Mouse (Mus musculus) heart, adult 2 months (tissue): ENCODE data around the gene Hsd3b4. TPM values are rescaled to one million over a fixed set of nuclear protein-coding genes. Genes with fewer than 3 reads are reported as not detected.
"Not testable (repeated sequence)": the region's sequence is repeated elsewhere in the genome, so short reads cannot be mapped to it uniquely, and the experiment has no call there.

Experiments
- DNase-seq, 2 experiments: peaks; one replicate each; pipeline ENCODE4 v3.0.0; 2021
- H3K27ac ChIP-seq: fragments of 200-600 bp; 2 replicates; pipeline ENCODE4 v1.8.1; 2022
- H3K27me3 ChIP-seq: fragments of 200-500 bp; 2 replicates; pipeline ENCODE4 v1.6.1; 2012; ENCODE audit warnings: mild to moderate bottlenecking, low read length, inconsistent platforms, mixed read lengths; ENCODE audit not compliant: control insufficient read depth, insufficient read depth
- H3K36me3 ChIP-seq: fragments of 200-500 bp; 2 replicates; pipeline ENCODE4 v1.6.1; 2012; ENCODE audit warnings: low read length, inconsistent platforms; ENCODE audit not compliant: control insufficient read depth, insufficient read depth
- H3K4me1 ChIP-seq: fragments of 200-500 bp; 2 replicates; pipeline ENCODE4 v1.6.1; 2011; ENCODE audit warnings: low read length; ENCODE audit not compliant: control insufficient read depth, insufficient read depth
- H3K4me3 ChIP-seq: fragments of 200-600 bp; 2 replicates; pipeline ENCODE4 v1.8.1; 2022
- H3K79me2 ChIP-seq: fragments of 200-500 bp; replicated peaks from 2 replicates; pipeline ENCODE4 v1.6.1; 2012; ENCODE audit warnings: mild to moderate bottlenecking, inconsistent platforms, low read length, moderate library complexity, mixed read lengths; ENCODE audit not compliant: control insufficient read depth, insufficient read depth
- H3K9ac ChIP-seq: fragments of 200-500 bp; 2 replicates; pipeline ENCODE4 v1.6.1; 2012; ENCODE audit warnings: low read depth, mild to moderate bottlenecking, control low read depth, inconsistent platforms, low read length, mixed read lengths
- WGBS: fragments of 180-500 bp; shearing (Covaris S2); methylation state at CpG from one replicate; pipeline ENCODE4 v1.1.7; 2018; 5-methylcytosine and 5-hydroxymethylcytosine counted together
- intact Hi-C: fragments of 180-260 bp; cut with DNase I; formaldehyde crosslinking; loops from one replicate; pipeline ENCODE4 v1.15.1; 2025
- long read RNA-seq: library from polyadenylated mRNA; stranded (forward); transcript quantifications from one replicate; pipeline ENCODE4 v2.0.0, GENCODE M21; 2021
- polyA plus RNA-seq: library from polyadenylated mRNA; depleted of rRNA; stranded (reverse); fragments of >200 nt; gene quantifications from 2 replicates; pipeline ENCODE4 v1.2.3, GENCODE M21; 2012; rRNA removed
- total RNA-seq, 2 experiments: library from RNA; stranded (reverse); gene quantifications; 2 replicates each; pipeline ENCODE4 v1.2.3; 2021

Gene Hsd3b4
- total RNA-seq (not detected), polyA plus RNA-seq (not detected in 2 replicates)
- long read RNA-seq: 0 reads

- H3K9ac ChIP-seq, H3K4me3 ChIP-seq, H3K36me3 ChIP-seq, H3K79me2 ChIP-seq, intact Hi-C loops, DNase-seq, H3K27ac ChIP-seq, H3K27me3 ChIP-seq, H3K4me1 ChIP-seq: not testable (repeated sequence)
- WGBS: no CpG with 5 or more reads among the region's 1 CpGs
Observed at GRCm38 (mm10) chr3:98510414-98510813, at the start of gene Hsd3b4. Hsd3b4 (minus strand) TSS chr3:98510514.

- WGBS: no CpG with 5 or more reads among the region's 1 CpGs
- H3K9ac ChIP-seq, H3K79me2 ChIP-seq, intact Hi-C loops, H3K27ac ChIP-seq, H3K4me3 ChIP-seq, H3K27me3 ChIP-seq, H3K36me3 ChIP-seq, H3K4me1 ChIP-seq, DNase-seq: not testable (repeated sequence)
Observed at GRCm38 (mm10) chr3:98550832-98551231, 40.5 kb upstream of the Hsd3b4 start.

GRCm38 (mm10) chr3:98550215-98550614 lies 39.9 kb upstream of the Hsd3b4 start:
- intact Hi-C loops, H3K79me2 ChIP-seq, H3K36me3 ChIP-seq, H3K4me3 ChIP-seq, H3K9ac ChIP-seq, DNase-seq, H3K27me3 ChIP-seq, H3K4me1 ChIP-seq, H3K27ac ChIP-seq: not testable (repeated sequence)
- WGBS: no CpG with 5 or more reads among the region's 2 CpGs

DNA sequence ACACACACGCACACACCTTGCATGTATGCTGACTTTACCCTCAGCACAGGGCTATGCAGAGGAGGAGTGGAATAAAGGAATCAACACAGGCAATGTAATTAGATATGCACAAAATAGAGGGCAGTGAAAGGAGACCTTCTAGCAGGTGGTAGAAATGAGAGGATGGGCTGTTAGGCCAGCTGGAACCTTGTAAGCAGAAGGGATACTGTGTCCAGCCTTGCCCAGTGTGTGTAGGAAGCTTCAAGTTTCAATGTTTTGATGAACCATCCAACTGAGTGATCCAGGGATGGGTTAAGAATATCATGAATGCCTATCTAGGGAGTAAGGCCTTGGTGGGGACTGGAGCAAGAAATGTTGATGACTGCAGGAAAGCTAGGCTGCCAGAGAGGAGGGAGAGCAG lies 38.2 kb upstream of the Hsd3b4 start:
- H3K27ac ChIP-seq, intact Hi-C loops, H3K79me2 ChIP-seq, DNase-seq, H3K9ac ChIP-seq, H3K36me3 ChIP-seq, H3K4me3 ChIP-seq, H3K27me3 ChIP-seq, H3K4me1 ChIP-seq: not testable (repeated sequence)
- WGBS: 100% methylated on average over 1 of the region's 1 CpGs

DNA sequence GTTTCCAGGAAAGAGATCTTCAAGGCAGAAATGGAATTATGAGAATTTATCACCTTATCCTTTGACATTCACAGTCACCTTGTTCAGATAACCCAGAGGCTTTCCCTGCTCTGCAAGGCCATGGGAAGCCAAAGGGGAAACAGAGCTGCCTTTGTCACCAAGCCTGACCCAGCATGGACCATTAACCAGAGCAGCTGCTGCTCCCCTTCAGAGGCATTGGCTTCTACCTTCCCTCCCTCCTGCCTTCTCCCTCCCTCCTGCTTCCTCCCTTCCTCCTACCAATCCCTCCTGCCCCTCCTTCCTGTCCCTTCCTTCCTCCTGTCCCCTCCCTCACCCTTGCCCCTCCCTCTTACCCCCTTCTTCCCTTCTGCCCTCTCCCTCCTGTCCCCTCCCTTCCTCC lies 37.3 kb upstream of the Hsd3b4 start:
- H3K4me3 ChIP-seq, H3K36me3 ChIP-seq, H3K4me1 ChIP-seq, H3K27me3 ChIP-seq, H3K27ac ChIP-seq, intact Hi-C loops, DNase-seq, H3K79me2 ChIP-seq, H3K9ac ChIP-seq: not testable (repeated sequence)

GRCm38 (mm10) chr3:98524978-98525377 lies 14.7 kb upstream of the Hsd3b4 start:
- H3K4me1 ChIP-seq, H3K79me2 ChIP-seq, H3K9ac ChIP-seq, H3K27ac ChIP-seq, intact Hi-C loops, H3K27me3 ChIP-seq, H3K4me3 ChIP-seq, H3K36me3 ChIP-seq, DNase-seq: not testable (repeated sequence)

DNA sequence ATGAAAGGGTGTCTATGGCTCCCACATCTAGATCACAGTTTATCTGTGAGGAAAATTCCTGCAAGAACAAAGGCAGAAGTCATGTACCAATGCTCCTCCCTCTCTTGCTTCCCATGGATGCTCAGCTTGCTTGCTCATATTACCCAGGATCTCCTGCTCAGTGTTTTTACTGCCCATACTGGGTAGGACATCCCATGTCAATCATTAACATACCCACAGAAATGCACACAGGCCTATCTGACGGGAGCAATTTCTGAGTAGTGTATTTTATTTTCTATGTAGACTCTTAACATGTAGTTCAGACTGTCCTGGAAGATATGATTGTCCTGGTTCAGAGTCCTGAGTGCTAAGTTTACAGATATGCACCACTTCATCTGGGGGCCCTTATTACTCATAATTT lies 14.2 kb upstream of the Hsd3b4 start:
- intact Hi-C loops, H3K27me3 ChIP-seq: not testable (repeated sequence)

DNA sequence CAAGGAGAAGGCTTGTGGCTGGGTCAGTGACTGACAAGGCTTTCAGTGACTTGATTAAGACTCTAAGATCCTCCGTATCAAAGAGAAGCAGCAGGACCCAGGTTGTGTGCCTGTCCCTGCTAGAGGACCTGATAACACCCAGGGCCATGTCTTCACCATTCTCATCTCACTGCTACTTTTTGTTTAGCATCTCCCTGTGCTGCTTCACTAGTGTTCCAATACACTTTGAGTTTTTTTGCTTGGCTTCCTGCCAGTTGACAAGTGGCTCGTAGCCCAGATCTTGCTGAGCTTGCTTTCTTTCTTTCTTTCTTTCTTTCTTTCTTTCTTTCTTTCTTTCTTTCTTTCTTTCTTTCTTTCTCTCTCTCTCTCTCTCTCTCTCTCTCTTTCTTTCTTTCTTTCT lies 12.5 kb upstream of the Hsd3b4 start:
- H3K9ac ChIP-seq, H3K4me3 ChIP-seq, H3K27me3 ChIP-seq, H3K4me1 ChIP-seq, DNase-seq, H3K27ac ChIP-seq, H3K79me2 ChIP-seq, intact Hi-C loops, H3K36me3 ChIP-seq: not testable (repeated sequence)
- WGBS: 33% methylated on average over 1 of the region's 2 CpGs

More for the DNA sequence above, 14.2 kb upstream of the Hsd3b4 start:
- not testable (repeated sequence) for DNase-seq, H3K79me2 ChIP-seq, H3K4me3 ChIP-seq, H3K9ac ChIP-seq, H3K4me1 ChIP-seq, H3K27ac ChIP-seq, H3K36me3 ChIP-seq
- WGBS: no CpG with 5 or more reads among the region's 1 CpGs

- H3K4me1 ChIP-seq, DNase-seq, H3K36me3 ChIP-seq, H3K9ac ChIP-seq, intact Hi-C loops, H3K27ac ChIP-seq, H3K79me2 ChIP-seq, H3K27me3 ChIP-seq, H3K4me3 ChIP-seq: not testable (repeated sequence)
- no CpG with 5 or more reads among the region's 5 CpGs for WGBS
Observed at GRCm38 (mm10) chr3:98507229-98507628, 3.1 kb downstream of the Hsd3b4 start.

DNA sequence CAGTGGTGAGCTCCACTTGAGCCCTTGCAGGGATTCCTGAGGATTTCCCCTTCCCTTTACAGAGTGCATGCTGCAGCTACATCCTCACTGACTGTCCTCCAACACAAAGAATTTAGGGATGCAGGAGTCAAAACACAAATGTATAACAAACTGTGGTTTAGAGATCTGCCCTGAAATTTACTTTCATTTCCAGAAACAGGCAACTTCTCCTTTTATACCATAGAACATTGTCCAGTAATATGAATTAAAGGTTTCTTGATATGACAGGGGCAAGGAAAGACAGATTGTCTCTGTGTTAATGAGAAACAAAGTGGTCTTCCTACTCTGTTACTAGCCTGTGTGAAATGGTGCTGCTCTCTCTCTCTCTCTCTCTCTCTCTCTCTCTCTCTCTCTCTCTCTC lies 12.9 kb downstream of the Hsd3b4 start:
- H3K27ac ChIP-seq, H3K4me1 ChIP-seq, H3K9ac ChIP-seq, intact Hi-C loops, H3K79me2 ChIP-seq, H3K36me3 ChIP-seq, H3K27me3 ChIP-seq, H3K4me3 ChIP-seq, DNase-seq: not testable (repeated sequence)
